Mouse (Mus musculus): ENCODE results near the gene Slc51b.

GRCm38 (mm10) chr9:65434140-65434539 is 11.4 kb upstream of the Slc51b start:
- peak; percentile 37 for TF ChIP-seq CTCF (IDR thresholded peaks at IDR 0.05; ENCODE audit: control insufficient read depth, insufficient read depth, insufficient read length)
- TF ChIP-seq MYOG (IDR thresholded peaks at IDR 0.05; ENCODE audit: control insufficient read depth, extremely low read depth, insufficient read length), result no peak
